Comparison of ENCODE assay signal across 16 mouse cellular contexts in genomic region chr9:114986361-114986760, GRCm38 (mm10). TPM values are rescaled to one million over a fixed set of nuclear protein-coding genes. Genes with fewer than 3 reads are reported as not detected.
"Had no signal": no experiment of that assay in that cellular context is flagged by ENCODE, and none has a peak within 500 bp of the region (broad histone marks: within the 10 kb centered on the region; RNA-seq: fewer than 3 reads in every experiment).

No protein-coding gene starts in this region.

- H3K9me3 ChIP-seq: limb, embryonic 12.5 days; limb, embryonic 15.5 days had no signal

- H3K4me2 ChIP-seq: limb, embryonic 12.5 days; limb, embryonic 15.5 days; liver, embryonic 11.5 days; lung, embryonic 14.5 days; midbrain, embryonic 11.5 days had no signal

- H3K4me3 ChIP-seq: limb, embryonic 12.5 days; limb, embryonic 15.5 days had no signal

- ATAC-seq: intestine, postnatal 0 days; liver, postnatal 0 days; lung, postnatal 0 days had no signal

- H3K27me3 ChIP-seq: limb, embryonic 12.5 days; limb, embryonic 15.5 days had no signal

- DNase-seq: kidney, postnatal 10 days; kidney, postnatal 36 days; left cerebral cortex, postnatal 4 days; liver, postnatal 0 days; lung, embryonic 14.5 days; midbrain, embryonic 14.5 days; thymus, adult 18-20 months; thymus, postnatal 36 days had no signal

- H3K36me3 ChIP-seq: limb, embryonic 12.5 days; limb, embryonic 15.5 days had no signal

- H3K9ac ChIP-seq: limb, embryonic 12.5 days; limb, embryonic 15.5 days; liver, embryonic 14.5 days; liver, postnatal 0 days; lung, embryonic 14.5 days had no signal

- H3K27ac ChIP-seq: limb, embryonic 12.5 days; limb, embryonic 15.5 days; liver, embryonic 14.5 days; macrophage had no signal

RNA-seq across cellular contexts. Expression of gene Osbpl10, which starts 8.0 kb away (rescaled TPM):
- polyA plus RNA-seq: macrophage had no signal
